Mouse (Mus musculus) urinary bladder, postnatal 36 days (tissue): ENCODE data around the gene Uimc1.
A peak's percentile ranks its signal among the peaks of the same experiment; 100 is the strongest.
"Not testable (repeated sequence)": the region's sequence is repeated elsewhere in the genome, so short reads cannot be mapped to it uniquely, and the experiment has no call there.

Experiments used
- DNase-seq, 2 experiments: peaks; one replicate each; pipeline ENCODE4 v3.0.0; 2022; ENCODE audit warnings: low spot score in 2 of 2, mixed read lengths in 1 of 2

Uimc1 gene

GRCm38 (mm10) chr13:55099726-55100478, at the start of gene Uimc1:
Gene Uimc1 (minus strand): TSS chr13:55100300.
- peak; percentile 56 to 79 for DNase-seq

GRCm38 (mm10) chr13:55140271-55140670, 40.2 kb upstream of the Uimc1 start:
- no peak for DNase-seq

DNA sequence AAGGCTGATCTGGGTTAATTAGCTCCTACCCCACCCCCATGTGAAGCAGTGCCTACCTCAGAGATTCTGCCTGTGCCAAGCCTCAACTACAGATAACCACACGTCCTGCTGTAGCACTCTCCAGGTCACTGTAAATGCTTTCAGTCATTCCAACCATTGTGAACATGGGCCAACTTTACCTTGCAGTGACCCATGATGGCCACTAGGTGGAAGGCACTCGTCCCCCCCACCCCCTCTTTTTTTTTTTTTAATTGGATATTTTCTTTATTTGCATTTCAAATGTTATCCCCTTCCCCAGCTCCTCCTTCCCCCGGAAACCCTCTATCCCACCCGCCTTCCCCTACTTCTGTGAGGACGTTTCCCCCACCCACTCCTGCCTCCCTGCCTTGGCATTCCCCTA, 35.3 kb upstream of the Uimc1 start:
- no peak for DNase-seq

DNA sequence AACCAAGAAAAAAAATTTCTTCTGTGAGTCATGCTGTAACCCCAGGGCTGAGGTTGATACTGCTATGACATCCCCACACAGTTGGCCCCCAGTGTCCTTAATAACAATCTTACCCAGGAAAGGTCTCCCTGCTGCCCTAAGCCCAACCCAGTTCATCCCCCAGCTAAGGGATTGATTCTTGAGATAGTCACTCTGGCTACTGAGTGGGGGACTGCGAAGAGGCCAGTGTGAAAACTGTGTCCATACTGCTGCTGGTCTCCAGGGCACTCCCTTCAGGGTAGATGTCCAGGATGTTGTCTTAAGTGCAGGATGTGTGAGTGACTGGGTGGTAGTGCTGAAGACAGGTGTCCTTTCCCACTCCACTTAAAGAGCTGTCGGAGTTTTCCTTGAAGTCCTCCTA, 33.3 kb upstream of the Uimc1 start, which contains the start of gene Gm17617:
TSS of gene Gm17617 (minus strand) at position 101 of the 400 bp plus-strand sequence.
- no peak for DNase-seq

DNA sequence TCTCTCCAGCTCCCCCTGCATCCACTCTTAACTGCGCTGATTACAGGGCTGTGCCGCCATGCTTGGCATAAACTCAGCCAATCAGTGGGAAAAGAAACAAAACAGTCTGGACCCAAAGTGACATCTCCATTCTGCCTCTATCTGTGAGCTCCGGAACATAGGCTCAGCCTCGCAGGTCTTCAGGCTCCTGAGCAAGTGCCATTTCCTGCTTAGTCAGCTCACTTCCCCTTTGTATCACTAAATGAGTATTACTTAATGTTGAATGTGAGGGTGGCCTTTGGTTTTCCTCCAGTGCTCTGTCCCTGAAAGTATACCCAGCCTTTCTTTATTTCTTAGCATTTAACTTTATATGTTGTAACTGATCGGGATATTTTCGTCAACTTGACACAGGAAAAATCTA, 24.8 kb upstream of the Uimc1 start:
- no peak for DNase-seq

GRCm38 (mm10) chr13:55114375-55114774, 14.3 kb upstream of the Uimc1 start:
- no peak for DNase-seq

GRCm38 (mm10) chr13:55107694-55108093, 7.6 kb upstream of the Uimc1 start:
- DNase-seq, result no peak

DNA sequence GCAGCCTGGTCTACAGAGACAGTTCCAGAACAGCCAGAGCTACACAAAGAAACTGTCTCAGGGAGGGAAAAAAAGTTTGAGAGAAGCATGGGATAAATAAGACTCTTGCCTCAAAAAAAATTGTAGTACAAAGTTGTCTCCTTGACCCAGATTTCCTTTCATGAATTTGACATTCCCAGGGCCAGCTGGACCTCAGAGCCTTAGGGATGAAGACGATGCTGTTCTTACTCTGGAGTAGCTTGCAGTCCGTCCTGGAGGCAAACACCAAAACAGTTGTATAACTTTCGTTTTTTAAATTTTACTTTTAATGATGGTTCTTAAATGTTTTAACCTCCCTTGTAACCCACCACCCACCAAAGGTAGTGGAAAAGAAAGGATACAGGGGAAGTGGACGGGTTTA, 7.0 kb upstream of the Uimc1 start:
- DNase-seq, result no peak

DNA sequence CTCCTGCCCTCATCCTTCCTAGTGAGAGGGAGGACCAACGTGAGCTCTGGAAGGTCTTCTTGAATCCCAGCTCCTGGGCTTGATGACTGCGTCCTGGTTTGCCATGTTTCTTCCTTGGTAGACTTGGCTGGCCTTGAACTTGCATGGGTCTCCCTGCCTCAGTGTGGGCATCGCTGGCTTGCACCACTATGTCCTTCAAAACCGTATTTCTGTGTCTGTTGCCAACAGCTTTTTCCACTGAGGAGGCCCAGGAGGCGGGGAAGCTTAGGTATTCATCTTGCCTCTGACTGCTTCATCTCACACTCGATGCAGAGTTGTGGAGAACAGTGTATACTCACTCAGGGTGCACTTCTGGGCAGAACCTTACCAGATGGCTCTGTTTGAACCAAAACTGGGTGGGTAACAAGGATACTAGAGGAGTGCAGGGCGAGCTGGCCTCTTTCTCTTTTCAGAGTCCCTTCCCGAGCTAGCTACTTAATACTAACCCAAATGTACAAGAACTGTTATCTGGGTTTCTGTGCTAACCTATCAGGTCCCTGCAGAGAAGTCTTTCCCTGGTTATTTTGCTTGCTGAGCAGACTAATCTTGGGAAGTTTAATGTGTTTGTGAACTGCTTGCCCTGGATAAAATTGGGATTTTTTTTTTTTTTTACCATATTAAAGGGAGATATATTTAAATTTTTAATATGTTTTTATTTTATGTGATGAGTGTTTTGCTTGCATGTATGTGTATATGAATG, 6.0 kb upstream of the Uimc1 start:
- DNase-seq, result no peak

DNA sequence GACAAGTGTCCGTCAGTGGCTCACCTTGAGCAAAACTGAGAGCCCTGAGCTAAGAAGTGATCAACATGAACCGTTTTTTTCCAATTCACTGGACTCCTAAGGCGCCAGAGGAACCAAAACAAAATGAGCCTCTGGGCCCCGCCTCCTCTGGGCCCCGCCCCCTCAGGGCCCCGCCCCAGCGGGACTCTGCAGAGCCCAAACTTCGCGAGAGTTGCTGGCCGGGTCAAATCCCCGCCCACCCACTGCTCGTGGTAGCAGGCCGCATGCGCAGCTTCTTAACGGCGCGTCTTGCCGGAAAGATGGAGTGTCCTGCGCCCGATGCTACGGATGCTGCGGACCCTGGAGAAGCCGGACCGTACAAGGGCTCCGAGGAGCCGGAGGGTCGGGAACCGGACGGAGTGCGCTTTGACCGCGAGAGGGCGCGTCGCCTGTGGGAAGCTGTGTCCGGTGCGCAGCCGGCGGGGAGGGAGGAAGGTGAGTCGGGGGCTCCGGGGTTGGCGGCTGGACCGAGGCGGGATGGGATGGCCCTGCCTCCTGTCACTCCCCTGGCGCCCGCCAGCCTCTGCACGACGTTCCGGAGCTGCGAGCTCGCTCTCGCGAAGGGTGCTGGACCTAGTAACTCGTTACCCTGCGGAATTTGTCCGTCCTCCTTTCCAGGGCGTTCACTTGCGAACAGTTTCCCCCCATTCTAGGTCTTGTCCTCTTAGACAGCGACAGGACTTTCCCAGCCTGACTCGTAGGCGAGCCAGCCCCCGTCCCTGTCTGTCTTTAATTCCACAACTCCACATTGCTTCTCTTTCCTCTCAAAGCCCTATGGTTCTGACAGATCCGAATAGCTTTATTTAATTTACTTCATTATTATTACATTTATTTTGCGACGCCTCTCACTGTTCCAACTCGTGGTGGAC, 5.2 kb upstream of the Uimc1 start, which contains the start of gene Zfp346:
TSS of gene Zfp346 (plus strand) at position 267 of the 908 bp plus-strand sequence.
- peak; percentile 97 to 98 for DNase-seq

GRCm38 (mm10) chr13:55103351-55103750, 3.3 kb upstream of the Uimc1 start:
- DNase-seq, result no peak

- DNase-seq, result no peak
Measured at GRCm38 (mm10) chr13:55102366-55102765, 2.3 kb upstream of the Uimc1 start.

- no peak for DNase-seq
Measured at GRCm38 (mm10) chr13:55101627-55102026, 1.5 kb upstream of the Uimc1 start.

GRCm38 (mm10) chr13:55099066-55099725, 904 bp downstream of the Uimc1 start:
- DNase-seq, result peak in 1 of 2 experiments; percentile 28

- not testable (repeated sequence) for DNase-seq
Measured at GRCm38 (mm10) chr13:55097841-55098240, 2.3 kb downstream of the Uimc1 start.

DNA sequence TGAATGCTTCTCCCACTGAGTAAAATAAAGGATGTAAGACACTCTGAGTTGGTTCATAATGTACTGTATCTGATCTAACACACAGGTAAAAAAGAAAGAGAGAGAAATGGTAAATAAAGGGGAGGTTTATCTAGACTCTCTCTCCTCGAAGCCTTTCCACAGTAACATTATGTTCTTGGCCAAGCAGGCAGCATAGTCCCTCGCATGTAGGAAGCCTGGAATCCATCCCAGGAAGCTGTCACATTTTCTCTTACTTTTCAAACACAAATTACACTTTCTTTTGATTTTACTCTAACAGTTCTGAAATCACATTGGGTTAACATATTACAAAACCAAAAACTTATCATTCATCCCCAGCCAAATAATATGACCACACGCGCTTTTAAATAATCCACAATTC, 7.5 kb downstream of the Uimc1 start:
- no peak for DNase-seq

DNA sequence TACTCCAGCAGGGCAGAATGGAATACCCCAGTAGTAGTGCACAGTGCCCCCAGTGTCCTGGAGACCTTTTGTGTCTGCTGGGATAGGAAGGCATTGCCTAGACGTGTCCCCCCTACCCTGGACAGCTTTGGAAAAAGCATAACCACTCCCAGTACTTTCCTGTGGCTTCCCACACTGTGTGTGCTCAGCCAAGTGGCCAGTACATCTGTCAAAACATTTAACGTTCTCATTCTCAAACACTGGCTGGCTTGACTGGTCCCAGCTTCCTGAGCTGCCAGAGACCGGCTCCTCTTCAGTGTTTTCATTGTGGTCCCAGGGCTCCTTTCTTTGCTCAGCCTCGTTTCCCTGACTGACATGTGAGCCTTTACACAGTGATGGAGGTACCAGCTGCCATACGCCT, 24.5 kb downstream of the Uimc1 start:
- DNase-seq, result no peak

DNA sequence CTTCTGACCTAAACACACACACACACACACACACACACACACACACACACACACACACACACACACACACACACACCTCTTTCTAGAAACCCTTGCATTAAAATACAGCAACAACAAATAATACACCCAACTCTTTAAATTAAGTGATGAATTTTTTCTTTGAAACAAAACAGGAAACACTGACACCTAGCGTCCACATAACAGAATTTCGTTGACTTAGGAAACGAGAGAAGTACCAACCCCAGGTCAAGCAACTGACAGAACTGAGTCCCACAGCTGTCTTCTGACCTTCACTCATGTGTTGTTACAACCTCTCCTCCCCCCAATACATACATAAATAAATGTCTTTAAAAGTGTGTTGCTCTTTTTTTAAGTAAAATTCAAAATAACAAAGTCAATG, 28.8 kb downstream of the Uimc1 start:
- DNase-seq, result no peak

DNA sequence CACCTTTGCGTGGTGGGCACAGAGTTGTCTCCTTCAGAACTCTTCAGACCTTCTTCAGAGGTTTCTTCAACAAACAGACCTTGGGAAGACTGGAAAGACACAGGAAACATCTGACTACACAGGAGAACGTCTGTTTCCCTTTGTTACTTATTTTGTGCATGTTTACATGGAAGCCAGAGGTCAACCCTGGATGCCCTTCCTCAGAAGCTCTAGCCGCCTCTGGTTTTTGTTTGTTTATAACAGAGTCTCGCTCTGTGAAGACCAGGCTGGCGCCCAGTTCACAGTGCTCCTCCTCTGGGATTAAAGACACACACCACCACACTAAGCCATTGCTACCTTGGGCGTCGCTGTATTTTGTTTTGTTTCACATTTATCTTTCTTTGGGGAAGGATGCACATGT, 30.4 kb downstream of the Uimc1 start:
- DNase-seq, result no peak

- no peak for DNase-seq
Measured at GRCm38 (mm10) chr13:55063276-55063675, 36.8 kb downstream of the Uimc1 start.

DNA sequence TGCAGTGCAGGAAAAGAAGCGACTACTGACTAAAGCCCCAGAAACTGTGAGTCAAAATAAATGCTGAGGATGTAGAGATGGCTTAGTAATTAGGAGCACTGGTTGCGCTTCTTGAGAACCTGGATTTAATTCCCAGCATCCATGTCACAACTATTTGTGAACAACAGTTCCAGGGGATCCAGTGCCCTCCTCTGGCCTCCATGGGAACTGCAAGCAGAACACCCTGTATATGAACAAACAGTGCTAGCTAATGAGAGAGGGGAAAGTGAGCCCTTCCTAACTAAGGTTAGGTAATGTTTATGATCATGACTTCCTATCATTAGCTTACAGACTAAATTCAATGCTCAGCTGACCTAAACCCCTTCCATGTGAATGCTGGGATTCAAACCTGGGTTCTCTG, 42.1 kb downstream of the Uimc1 start:
- no peak for DNase-seq
